In the genomic region with DNA sequence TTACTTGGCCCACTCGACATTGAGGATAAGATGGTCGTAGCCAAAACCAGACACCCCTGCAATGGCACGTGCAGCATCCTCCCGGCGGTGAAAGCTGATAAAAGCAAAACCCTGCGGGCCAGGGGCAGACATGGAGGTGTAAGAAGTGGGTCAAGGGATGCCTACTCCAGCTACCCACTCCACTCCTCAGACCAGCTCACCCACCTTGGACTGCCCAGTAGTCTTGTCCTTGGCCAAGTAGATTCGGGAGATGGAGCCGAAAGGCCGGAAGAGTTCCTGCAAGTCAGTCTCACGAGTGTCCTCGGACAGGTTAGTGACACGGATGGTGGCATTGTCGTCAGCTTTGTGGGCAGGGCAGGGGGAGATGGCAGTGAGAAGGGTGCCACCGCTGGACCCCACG, we compare ENCODE assay signal across 25 mouse cellular contexts.
"Had no signal": no experiment of that assay in that cellular context is flagged by ENCODE, and none has a peak within 500 bp of the region (broad histone marks: within the 10 kb centered on the region; RNA-seq: fewer than 3 reads in every experiment).

No protein-coding gene starts in this region.

- H3K4me2 ChIP-seq: heart, embryonic 12.5 days; hindbrain, embryonic 12.5 days; hindbrain, embryonic 14.5 days; intestine, embryonic 15.5 days; limb, embryonic 12.5 days; liver, embryonic 12.5 days had no signal

- H3K4me3 ChIP-seq: gastrocnemius, adult 2 months; heart, embryonic 10.5 days; heart, embryonic 12.5 days; hindbrain, embryonic 10.5 days; hindbrain, embryonic 12.5 days; intestine, embryonic 15.5 days; layer of hippocampus, adult 2 months; left cerebral cortex, adult 2 months; limb, embryonic 10.5 days; limb, embryonic 12.5 days; liver, embryonic 12.5 days had no signal

- H3K9ac ChIP-seq: heart, embryonic 12.5 days; hindbrain, embryonic 12.5 days; hindbrain, embryonic 14.5 days; intestine, embryonic 15.5 days; limb, embryonic 12.5 days; liver, embryonic 12.5 days had no signal

- H3K27me3 ChIP-seq: heart, embryonic 12.5 days; intestine, embryonic 15.5 days; limb, embryonic 12.5 days; liver, embryonic 12.5 days had no signal

- H3K27ac ChIP-seq: gastrocnemius, adult 2 months; heart, embryonic 10.5 days; hindbrain, embryonic 10.5 days; hindbrain, embryonic 12.5 days; hindbrain, embryonic 14.5 days; intestine, embryonic 15.5 days; layer of hippocampus, adult 2 months; left cerebral cortex, adult 2 months; limb, embryonic 10.5 days; limb, embryonic 12.5 days had no signal

- DNase-seq: gastrocnemius, adult 2 months; gastrocnemius, postnatal 10 days; gastrocnemius, postnatal 25 days; heart, postnatal 10 days; heart, postnatal 4 days; kidney, adult 18-20 months; kidney, adult 8-10 months; kidney, postnatal 10 days; kidney, postnatal 25 days; kidney, postnatal 4 days; liver had no signal

- ATAC-seq: hindbrain, embryonic 16.5 days; inflammation-experienced regulatory T-cells, adult 6 months; intestine, embryonic 15.5 days; intestine, postnatal 0 days; liver, embryonic 12.5 days had no signal

- H3K9me3 ChIP-seq: heart, embryonic 10.5 days; heart, embryonic 12.5 days; hindbrain, embryonic 10.5 days; hindbrain, embryonic 12.5 days; intestine, embryonic 15.5 days; limb, embryonic 10.5 days; limb, embryonic 12.5 days; liver, embryonic 12.5 days had no signal
